Mouse (Mus musculus) embryonic stem cell, embryonic (primary cell): ENCODE data around the gene Ablim1.

ENCODE experiments used
- CTCF ChIA-PET, 4 experiments: fragments of 300-600 bp in 2 of 4; fragments of 350-600 bp in 2 of 4; sonication (Branson Sonifier 250); formaldehyde crosslinking; loops; one replicate each; lab custom pipeline; 2022; ENCODE audit warnings: inconsistent platforms in 2 of 4; lab: Charles Lee
- POLR2A ChIA-PET, 4 experiments: fragments of 300-600 bp in 2 of 4; fragments of 350-600 bp in 2 of 4; sonication (Branson Sonifier 250); formaldehyde crosslinking; loops; one replicate each; lab custom pipeline; 2022; ENCODE audit warnings: antibody characterized with exemption in 4 of 4, inconsistent platforms in 1 of 4; lab: Charles Lee

Gene Ablim1

GRCm38 (mm10) chr19:57129729-57130128 lies 185.0 kb downstream of the Ablim1 start:
- POLR2A ChIA-PET = interaction anchor here in 3 of 4 experiments (0.6 to 2.0 kb wide), 9 partner anchors 10 to 282 kb away, joined by 3 to 14 read pairs (median 3); no protein-coding TSS in a partner anchor

DNA sequence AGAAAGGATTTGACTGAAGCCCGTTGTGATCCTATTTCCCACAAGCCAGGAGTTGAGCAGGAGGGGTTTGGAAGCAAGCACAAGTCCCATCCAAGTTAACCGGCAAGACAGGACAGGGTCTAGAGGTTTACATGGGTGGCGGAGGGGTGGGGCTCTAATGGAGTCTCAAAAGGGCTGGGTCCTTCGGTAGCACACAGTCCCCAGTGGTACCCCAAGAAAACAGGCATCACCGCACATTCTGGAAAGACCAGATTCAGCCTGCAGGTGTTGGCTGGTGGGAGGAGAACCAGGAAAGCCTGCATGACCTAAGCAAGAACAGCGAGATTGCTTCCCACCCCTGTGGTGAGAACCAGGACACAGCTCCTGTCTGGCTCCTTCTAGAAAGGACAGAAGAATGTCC lies 186.7 kb downstream of the Ablim1 start:
- ChIA-PET POLR2A (interaction anchor here in 3 of 4 experiments (0.5 to 1.9 kb wide), 4 partner anchors 29 to 199 kb away, joined by 3 to 7 read pairs (median 4); no protein-coding TSS in a partner anchor), CTCF (interaction anchor here in 2 of 4 experiments (0.6 to 1.1 kb wide), 3 partner anchors 9 to 201 kb away, joined by 3 to 7 read pairs (median 4); no protein-coding TSS in a partner anchor)

More at GRCm38 (mm10) chr19:57129729-57130128, 185.0 kb downstream of the Ablim1 start:
- CTCF ChIA-PET = interaction anchor here in 2 of 4 experiments (0.8 to 0.9 kb wide), 2 partner anchors 9 to 63 kb away, joined by 3 read pairs; no protein-coding TSS in a partner anchor

DNA sequence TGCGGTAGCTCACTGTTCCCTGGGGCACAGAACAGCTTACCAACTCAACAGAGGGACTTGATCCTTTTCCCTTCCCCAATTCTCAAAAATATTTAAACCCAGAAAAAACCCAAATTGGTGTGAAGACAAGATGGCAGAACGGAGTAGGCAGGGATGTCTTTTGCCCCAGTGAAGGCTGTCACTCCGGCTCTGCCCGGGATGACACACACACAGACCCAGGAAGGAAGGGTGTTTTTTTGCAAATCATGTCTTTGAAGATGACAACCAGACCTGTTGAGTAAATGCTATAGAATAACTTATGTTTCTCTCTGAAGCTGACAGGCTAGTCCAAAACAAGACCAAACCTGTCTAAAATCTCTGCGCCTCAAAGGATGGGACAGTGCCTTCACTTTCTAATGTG lies 187.2 kb downstream of the Ablim1 start:
- ChIA-PET POLR2A (interaction anchor here in 2 of 4 experiments (0.8 to 1.9 kb wide), 5 partner anchors 8 to 57 kb away, joined by 3 to 7 read pairs (median 4); no protein-coding TSS in a partner anchor), CTCF (interaction anchor here in 1 of 4 experiments (1.1 kb wide), 1 partner anchor 9 kb away, joined by 3 read pairs; no protein-coding TSS in a partner anchor)

GRCm38 (mm10) chr19:57126950-57127349 lies 187.8 kb downstream of the Ablim1 start:
- ChIA-PET CTCF (interaction anchor here in 1 of 4 experiments (1.1 kb wide), 1 partner anchor 10 kb away, joined by 3 read pairs; no protein-coding TSS in a partner anchor), POLR2A (interaction anchor here in 2 of 4 experiments (0.8 to 1.9 kb wide), 5 partner anchors 8 to 57 kb away, joined by 3 to 7 read pairs (median 4); no protein-coding TSS in a partner anchor)

DNA sequence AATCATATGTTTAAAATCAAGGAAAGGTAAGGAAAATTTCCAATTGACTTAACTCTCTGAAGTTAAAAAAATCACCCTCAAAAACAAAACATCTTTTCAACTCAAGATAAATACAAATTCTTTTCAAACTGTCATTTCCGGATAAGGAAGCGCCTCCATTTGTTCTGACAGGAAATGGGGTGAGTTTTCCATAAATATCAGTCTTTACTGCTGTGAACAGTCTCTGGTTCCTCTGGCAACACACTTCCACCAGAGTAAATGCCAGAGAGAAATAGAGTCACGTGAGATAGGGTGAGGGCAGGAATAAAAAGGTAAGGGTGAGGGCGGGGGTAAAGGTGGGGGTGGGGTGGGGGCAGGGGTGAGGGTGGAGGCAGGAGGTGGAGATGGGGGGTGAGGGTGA lies 189.8 kb downstream of the Ablim1 start:
- CTCF ChIA-PET = interaction anchor here in 2 of 4 experiments (1.0 to 1.4 kb wide), 2 partner anchors 10 to 37 kb away, joined by 3 read pairs; no protein-coding TSS in a partner anchor
- POLR2A ChIA-PET = interaction anchor here in 1 of 4 experiments (1.2 to 1.8 kb wide), 2 partner anchors 12 to 26 kb away, joined by 5 read pairs; no protein-coding TSS in a partner anchor

- CTCF ChIA-PET = interaction anchor here in 2 of 4 experiments (1.0 to 1.4 kb wide), 2 partner anchors 11 to 36 kb away, joined by 3 read pairs; no protein-coding TSS in a partner anchor
- POLR2A ChIA-PET = interaction anchor here in 2 of 4 experiments (0.6 to 1.8 kb wide), 3 partner anchors 11 to 45 kb away, joined by 4 to 5 read pairs (median 5); no protein-coding TSS in a partner anchor
These were observed 190.6 kb downstream of the Ablim1 start for GRCm38 (mm10) chr19:57124138-57124519.

DNA sequence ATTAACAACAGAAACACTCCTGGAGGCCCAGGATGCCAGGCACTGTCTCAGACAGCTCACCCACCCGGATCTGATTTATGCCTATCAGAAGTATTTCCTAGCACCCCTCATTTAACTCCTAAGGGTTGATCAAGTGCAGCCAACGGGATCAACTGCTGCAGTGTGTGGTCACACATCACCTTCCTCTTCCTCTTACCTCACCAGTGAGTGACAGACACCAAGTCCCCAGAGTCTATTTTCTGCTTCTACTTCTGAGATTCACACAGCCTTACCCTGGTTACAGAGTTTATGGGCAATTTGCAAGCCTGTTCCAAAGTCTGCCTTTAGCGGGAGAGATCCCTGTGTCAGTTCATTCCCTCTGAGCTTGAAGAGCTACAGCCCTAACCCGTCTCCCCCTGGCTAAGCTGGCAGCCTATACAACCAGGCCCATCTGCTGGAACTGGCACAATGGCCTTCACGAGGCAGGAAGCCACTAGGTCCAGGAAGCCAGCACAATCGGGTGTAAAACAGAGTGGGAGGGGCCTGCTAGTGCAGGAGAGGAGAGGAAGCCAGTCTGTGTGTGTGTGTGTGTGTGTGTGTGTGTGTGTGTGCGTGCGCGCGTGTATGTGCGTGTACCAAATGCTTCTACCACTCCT lies 191.1 kb downstream of the Ablim1 start:
- CTCF ChIA-PET = interaction anchor here in 2 of 4 experiments (1.0 to 1.4 kb wide), 2 partner anchors 11 to 36 kb away, joined by 3 read pairs; no protein-coding TSS in a partner anchor
- POLR2A ChIA-PET = interaction anchor here in 3 of 4 experiments (0.6 to 1.8 kb wide), 6 partner anchors 11 to 44 kb away, joined by 3 to 5 read pairs (median 4); no protein-coding TSS in a partner anchor

DNA sequence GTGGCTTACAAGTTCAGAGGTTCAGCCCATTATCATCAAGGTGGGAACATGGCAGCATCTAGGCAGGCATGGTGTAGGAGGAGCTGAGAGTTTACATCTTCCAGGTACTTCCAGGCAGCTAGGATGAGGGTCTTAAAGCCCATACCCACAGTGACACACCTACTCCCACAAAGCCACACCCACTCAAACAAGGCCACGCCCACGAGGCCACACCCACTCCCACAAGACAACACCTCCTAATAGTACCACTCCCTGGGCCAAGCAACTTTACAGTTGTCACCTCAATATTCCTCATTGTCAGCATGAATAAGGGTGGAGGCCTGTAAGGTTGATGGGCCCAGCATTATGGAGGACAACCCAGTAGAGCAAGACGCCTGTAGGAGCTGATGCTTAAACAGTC lies 192.5 kb downstream of the Ablim1 start:
- POLR2A ChIA-PET = interaction anchor here in 2 of 4 experiments (0.9 to 1.6 kb wide), 4 partner anchors 14 to 24 kb away, joined by 3 to 7 read pairs (median 4); no protein-coding TSS in a partner anchor
- CTCF ChIA-PET = no interaction called here

DNA sequence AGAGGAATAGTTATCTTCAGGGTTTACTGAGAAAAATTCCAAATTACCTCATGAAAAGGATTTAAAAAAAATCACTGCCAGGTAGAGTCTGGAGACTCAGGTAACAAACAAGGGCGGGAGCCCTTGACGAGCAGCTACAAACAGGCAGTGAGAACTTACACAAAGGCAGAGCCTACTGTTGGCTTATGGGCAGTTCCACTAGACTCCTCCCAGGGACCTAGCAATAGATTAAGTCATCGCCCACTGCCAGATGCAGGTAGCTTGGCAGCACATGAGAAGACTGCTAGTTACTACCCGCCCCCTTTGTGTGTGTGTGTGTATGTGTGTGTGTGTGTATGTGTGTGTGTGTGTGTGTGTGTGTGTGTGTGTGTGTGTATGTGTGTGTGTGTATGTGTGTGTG lies 193.7 kb downstream of the Ablim1 start:
- ChIA-PET POLR2A (interaction anchor here in 3 of 4 experiments (0.5 to 1.6 kb wide), 4 partner anchors 15 to 479 kb away, joined by 3 to 4 read pairs (median 3); no protein-coding TSS in a partner anchor), CTCF (interaction anchor here in 1 of 4 experiments (1.5 kb wide), 1 partner anchor 9 kb away, joined by 3 read pairs; no protein-coding TSS in a partner anchor)

DNA sequence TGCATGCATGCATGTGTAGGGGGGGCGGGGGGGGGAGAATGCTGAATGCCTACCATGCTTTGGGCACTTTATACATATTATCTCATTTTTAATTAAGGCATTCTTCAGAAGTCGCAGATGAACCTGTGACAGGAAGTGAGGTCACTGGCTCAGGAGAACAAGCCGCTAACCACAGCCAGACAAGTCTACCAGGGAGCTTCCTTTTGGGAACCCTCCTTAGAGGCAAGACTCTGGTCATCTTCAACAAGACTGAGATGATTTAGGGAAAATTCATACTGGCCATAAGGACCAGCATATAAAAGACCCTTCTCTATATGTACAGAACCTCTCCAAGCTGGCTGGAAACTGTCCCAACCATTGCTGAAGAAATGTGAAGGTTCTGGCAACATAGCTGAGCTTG lies 195.1 kb downstream of the Ablim1 start:
- POLR2A ChIA-PET = interaction anchor here in 3 of 4 experiments (0.7 to 2.5 kb wide), 16 partner anchors 8 to 1389 kb away, joined by 3 to 14 read pairs (median 4); no protein-coding TSS in a partner anchor
- CTCF ChIA-PET = interaction anchor here in 3 of 4 experiments (0.5 to 1.4 kb wide), 5 partner anchors 17 to 1680 kb away, joined by 3 to 4 read pairs (median 3); no protein-coding TSS in a partner anchor

DNA sequence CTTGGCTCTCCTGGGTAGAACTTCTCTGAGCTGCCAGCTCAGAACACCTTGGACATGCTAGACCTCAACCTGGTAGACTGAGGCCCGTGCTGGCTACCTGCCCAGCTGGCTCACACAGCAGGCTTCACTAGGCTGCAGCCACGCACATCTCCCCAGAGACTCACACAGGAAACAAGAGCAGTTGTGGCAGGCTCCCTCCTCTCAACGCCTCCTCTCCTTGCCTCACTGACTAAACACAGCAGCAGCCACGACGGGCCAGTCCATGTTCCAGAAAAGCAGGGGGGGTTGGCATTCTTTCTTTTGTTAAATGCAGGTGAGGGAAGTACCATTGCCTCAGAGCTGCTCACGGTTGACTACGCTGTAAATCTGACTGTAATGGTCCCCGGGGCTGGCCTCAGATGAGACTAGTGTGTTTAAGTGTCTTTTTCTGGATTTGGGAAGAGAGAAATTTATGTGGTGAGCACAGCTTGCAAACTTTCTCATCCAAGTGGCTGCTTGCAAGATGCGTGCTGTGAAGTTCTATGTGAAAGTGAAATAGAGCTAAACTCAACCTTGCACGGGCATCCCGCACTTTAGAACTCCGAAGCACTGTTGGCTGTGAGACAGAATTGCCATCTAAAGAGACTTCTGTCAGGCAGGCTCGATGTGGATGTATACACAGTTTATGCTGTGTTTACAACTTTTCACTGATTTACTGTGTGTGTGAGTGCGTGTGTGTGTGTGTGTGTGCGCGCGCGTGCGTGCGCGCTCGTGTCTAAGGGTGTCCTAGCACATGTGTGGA lies 195.7 kb downstream of the Ablim1 start:
- CTCF ChIA-PET = interaction anchor here in 3 of 4 experiments (0.5 to 1.4 kb wide), 4 partner anchors 17 to 1680 kb away, joined by 3 to 4 read pairs (median 3); no protein-coding TSS in a partner anchor
- POLR2A ChIA-PET = interaction anchor here (0.5 to 2.5 kb wide), 15 partner anchors 8 to 1460 kb away, joined by 3 to 14 read pairs (median 4); no protein-coding TSS in a partner anchor

DNA sequence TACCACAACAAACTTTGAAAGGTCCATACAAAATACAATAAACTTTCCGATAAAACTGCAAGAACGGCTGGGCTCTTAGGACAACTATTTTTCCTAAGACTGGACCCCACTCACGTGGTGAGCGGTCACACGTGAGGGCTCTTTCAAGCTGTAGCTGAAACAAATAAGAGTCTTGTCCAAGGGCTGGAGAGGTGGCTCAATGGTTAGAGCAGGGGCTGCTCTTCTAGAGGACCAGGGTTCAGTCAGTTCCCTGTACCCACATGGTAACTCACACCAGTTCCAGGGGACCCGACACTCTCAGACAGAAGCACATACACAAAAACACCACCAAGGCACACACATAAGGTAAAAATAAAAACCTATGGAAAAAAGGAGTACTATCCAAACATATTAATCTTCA lies 197.0 kb downstream of the Ablim1 start:
- ChIA-PET POLR2A (interaction anchor here (0.6 to 2.5 kb wide), 9 partner anchors 10 to 238 kb away, joined by 3 to 14 read pairs (median 4); no protein-coding TSS in a partner anchor), CTCF (interaction anchor here in 1 of 4 experiments (1.5 kb wide), 1 partner anchor 20 kb away, joined by 5 read pairs; no protein-coding TSS in a partner anchor)

GRCm38 (mm10) chr19:57116871-57117501 lies 197.7 kb downstream of the Ablim1 start:
- POLR2A ChIA-PET = interaction anchor here in 3 of 4 experiments (0.7 to 1.2 kb wide), 8 partner anchors 10 to 1455 kb away, joined by 3 to 10 read pairs (median 3); no protein-coding TSS in a partner anchor
- CTCF ChIA-PET = interaction anchor here in 1 of 4 experiments (1.5 kb wide), 1 partner anchor 19 kb away, joined by 5 read pairs; no protein-coding TSS in a partner anchor

GRCm38 (mm10) chr19:57115670-57116069 lies 199.0 kb downstream of the Ablim1 start:
- CTCF ChIA-PET = interaction anchor here in 3 of 4 experiments (0.6 to 1.7 kb wide), 5 partner anchors 18 to 106 kb away, joined by 3 to 5 read pairs (median 3); no protein-coding TSS in a partner anchor
- POLR2A ChIA-PET = interaction anchor here in 3 of 4 experiments (0.6 to 2.1 kb wide), 11 partner anchors 11 to 292 kb away, joined by 3 to 20 read pairs (median 3); no protein-coding TSS in a partner anchor

GRCm38 (mm10) chr19:57114951-57115350 lies 199.8 kb downstream of the Ablim1 start:
- ChIA-PET CTCF (interaction anchor here in 3 of 4 experiments (0.6 to 1.7 kb wide), 5 partner anchors 17 to 206 kb away, joined by 3 to 5 read pairs (median 3); no protein-coding TSS in a partner anchor), POLR2A (interaction anchor here in 3 of 4 experiments (0.6 to 2.1 kb wide), 10 partner anchors 11 to 293 kb away, joined by 3 to 20 read pairs (median 4); no protein-coding TSS in a partner anchor)

DNA sequence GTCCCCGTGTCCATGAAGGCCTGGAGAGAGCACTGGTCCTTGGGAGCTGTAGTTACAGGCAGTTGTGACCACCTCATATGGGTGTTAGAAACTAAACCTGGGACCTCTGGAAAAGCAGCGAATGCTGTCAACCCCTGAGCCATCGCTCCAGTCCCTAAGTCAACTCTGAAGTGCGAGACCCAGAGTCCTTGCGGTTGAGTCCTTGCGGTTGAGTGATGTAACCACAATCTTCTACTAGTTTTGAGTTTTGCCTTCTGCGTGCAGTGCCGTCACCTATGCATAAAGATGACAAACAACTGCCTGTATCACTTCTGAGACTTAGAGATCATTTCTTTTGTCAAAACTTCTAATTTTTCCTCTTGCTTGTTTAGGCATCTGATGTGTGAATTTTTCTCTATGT lies 200.7 kb downstream of the Ablim1 start:
- CTCF ChIA-PET = interaction anchor here in 1 of 4 experiments (1.3 kb wide), 1 partner anchor 37 kb away, joined by 3 read pairs; no protein-coding TSS in a partner anchor
- POLR2A ChIA-PET = interaction anchor here in 2 of 4 experiments (0.8 to 1.4 kb wide), 3 partner anchors 9 to 16 kb away, joined by 3 to 4 read pairs (median 4); no protein-coding TSS in a partner anchor
